22 mouse cellular contexts compared by ENCODE assay signal in the genomic region with DNA sequence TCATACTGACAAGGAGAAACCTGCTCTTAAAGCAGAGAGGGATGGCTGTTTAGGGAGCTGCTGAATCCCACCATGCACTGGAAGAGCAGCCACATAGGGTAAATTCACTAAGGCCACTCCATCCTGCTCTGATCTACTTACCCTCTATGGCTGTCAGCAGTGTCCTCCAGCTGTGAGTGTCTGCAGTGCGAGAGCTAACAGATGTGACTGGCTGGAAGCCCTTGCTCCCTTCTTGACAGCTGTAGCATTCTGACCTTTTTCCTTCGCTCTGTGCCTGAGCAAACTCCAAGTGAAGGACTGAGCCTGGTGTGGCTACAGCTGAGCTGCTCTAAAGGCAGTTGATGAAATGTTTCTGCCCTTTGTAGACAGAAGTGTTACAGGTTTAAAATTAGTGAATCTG.
DNase-seq lines count a peak whose midpoint lies in the region; ATAC-seq and TF ChIP-seq lines count a peak whose summit lies in the region.
"Had no signal": no experiment of that assay in that cellular context is flagged by ENCODE, and none has a peak within 500 bp of the region (broad histone marks: within the 10 kb centered on the region; RNA-seq: fewer than 3 reads in every experiment).

No protein-coding gene starts in this region.

- no peak for TF ChIP-seq CTCF in kidney, adult 2 months (conservative IDR thresholded peaks at IDR 0.05; ENCODE audit: insufficient read depth, insufficient read length, low read depth, low read length)
- TF ChIP-seq CTCF in midbrain, postnatal 0 days (IDR thresholded peaks at IDR 0.05), result no peak

- no peak for ATAC-seq in midbrain, postnatal 0 days (ENCODE audit: low FRiP score)
- ATAC-seq in midbrain, embryonic 16.5 days, result no peak
- ATAC-seq: forebrain, embryonic 16.5 days; hindbrain, postnatal 0 days; midbrain, embryonic 13.5 days had no signal

- H3K9ac ChIP-seq in midbrain, postnatal 0 days (replicated peaks; ENCODE audit: low read length, poor library complexity, severe bottlenecking), result no peak overlapping the region
- no peak overlapping the region for H3K9ac ChIP-seq in midbrain, embryonic 16.5 days (ENCODE audit: low read depth, low read length)
- H3K9ac ChIP-seq: embryonic facial prominence, embryonic 13.5 days; heart, embryonic 15.5 days; midbrain, embryonic 13.5 days had no signal

- no peak overlapping the region for H3K4me3 ChIP-seq in kidney, adult 2 months (ENCODE audit: insufficient read depth, low read depth, low read length)
- no peak overlapping the region for H3K4me3 ChIP-seq in midbrain, postnatal 0 days (ENCODE audit: low read depth, low read length)
- H3K4me3 ChIP-seq in midbrain, embryonic 16.5 days (ENCODE audit: low read depth, low read length), result no peak overlapping the region
- H3K4me3 ChIP-seq: embryonic facial prominence, embryonic 13.5 days; heart, adult 2 months; heart, embryonic 15.5 days; midbrain, embryonic 13.5 days; myocyte had no signal

- 66% methylated on average over 2 of the region's 2 CpGs for WGBS in kidney, adult 2 months
- 76% methylated on average over 2 of the region's 2 CpGs for WGBS in midbrain, postnatal 0 days
- 81% methylated on average over 2 of the region's 2 CpGs for WGBS in midbrain, embryonic 16.5 days

- H3K4me1 ChIP-seq in kidney, adult 2 months (ENCODE audit: control insufficient read depth, insufficient read depth, low read length), result no peaks in the 10 kb centered on the region
- no peaks in the 10 kb centered on the region for H3K4me1 ChIP-seq in midbrain, postnatal 0 days (ENCODE audit: insufficient read depth, low read length)
- H3K4me1 ChIP-seq in midbrain, embryonic 16.5 days (ENCODE audit: control insufficient read depth, insufficient read depth, low read length), result no peaks in the 10 kb centered on the region
- H3K4me1 ChIP-seq: embryonic facial prominence, embryonic 13.5 days; heart, embryonic 15.5 days; midbrain, embryonic 13.5 days had no signal

- no peak for TF ChIP-seq POLR2A in kidney, adult 2 months (IDR thresholded peaks at IDR 0.05; ENCODE audit: low read depth, low read length)

- no peaks in the 10 kb centered on the region for H3K9me3 ChIP-seq in midbrain, postnatal 0 days (ENCODE audit: low read length)
- no peaks in the 10 kb centered on the region for H3K9me3 ChIP-seq in midbrain, embryonic 16.5 days (replicated peaks; ENCODE audit: control insufficient read depth, low read length, poor library complexity, severe bottlenecking)
- H3K9me3 ChIP-seq: embryonic facial prominence, embryonic 13.5 days; heart, embryonic 15.5 days; midbrain, embryonic 13.5 days had no signal

- H3K36me3 ChIP-seq in kidney, adult 2 months (ENCODE audit: control insufficient read depth, insufficient read depth, low read length), result no peaks in the 10 kb centered on the region; the same call in none of the 2 replicates
- no peaks in the 10 kb centered on the region for H3K36me3 ChIP-seq in midbrain, postnatal 0 days (ENCODE audit: insufficient read depth, low read length)
- H3K36me3 ChIP-seq in midbrain, embryonic 16.5 days (ENCODE audit: control insufficient read depth, insufficient read depth, low read length), result no peaks in the 10 kb centered on the region

- no peak overlapping the region for H3K4me2 ChIP-seq in midbrain, postnatal 0 days (ENCODE audit: low read depth, low read length, poor library complexity, severe bottlenecking)
- no peak overlapping the region for H3K4me2 ChIP-seq in midbrain, embryonic 16.5 days (ENCODE audit: low read length)
- H3K4me2 ChIP-seq: embryonic facial prominence, embryonic 13.5 days; heart, embryonic 15.5 days; midbrain, embryonic 13.5 days had no signal

- H3K27me3 ChIP-seq in kidney, adult 2 months (replicated peaks; ENCODE audit: control insufficient read depth, insufficient read depth, low read length), result no peaks in the 10 kb centered on the region
- H3K27me3 ChIP-seq in midbrain, postnatal 0 days (ENCODE audit: insufficient read depth, low read length), result no peaks in the 10 kb centered on the region
- H3K27me3 ChIP-seq in midbrain, embryonic 16.5 days (ENCODE audit: control insufficient read depth, insufficient read depth, low read depth, low read length), result no peaks in the 10 kb centered on the region
- H3K27me3 ChIP-seq: embryonic facial prominence, embryonic 13.5 days; heart, embryonic 15.5 days; midbrain, embryonic 13.5 days had no signal

- peak; percentile 7 for DNase-seq in heart, postnatal 14 days
- no peak for DNase-seq in heart, postnatal 36 days
- peak; percentile 8 to 10 for DNase-seq in kidney, postnatal 4 days
- DNase-seq in kidney, adult 2 months, result no peak
- DNase-seq in midbrain, postnatal 0 days (ENCODE audit: low spot score), result peak; percentile 1
- DNase-seq in mesoderm, embryonic 11.5 days (ENCODE audit: low read depth, low spot score), result peak; percentile 2
- no peak for DNase-seq in right cerebral cortex, adult 2 months (ENCODE audit: low spot score in 2 of 2)
- DNase-seq: adrenal gland, postnatal 36 days; B cell, adult 2 months; cerebellum, adult 18-20 months; cerebellum, postnatal 36 days; gastrocnemius, postnatal 25 days; heart, adult 2 months; kidney, adult 18-20 months; thymus, postnatal 14 days had no signal

- no peak overlapping the region for H3K27ac ChIP-seq in kidney, adult 2 months (ENCODE audit: insufficient read depth, low read depth, low read length)
- H3K27ac ChIP-seq in midbrain, postnatal 0 days (ENCODE audit: low read depth, low read length), result no peak overlapping the region
- H3K27ac ChIP-seq in midbrain, embryonic 16.5 days (ENCODE audit: low read length), result no peak overlapping the region
- H3K27ac ChIP-seq: embryonic facial prominence, embryonic 13.5 days; heart, adult 2 months; heart, embryonic 15.5 days; hindbrain, postnatal 0 days; midbrain, embryonic 13.5 days had no signal

- intact Hi-C loops in heart, postnatal 14 days (cut with DNase I), result no loop called here
- intact Hi-C loops in heart, postnatal 36 days (cut with DNase I), result no loop called here

Comparison
In these comparisons a context has a peak if more than half of its experiments do, and no peak if none do; other contexts are left out.
1. DNase-seq: peak in heart, postnatal 14 days (2 of 2), kidney, postnatal 4 days (2 of 2), midbrain, postnatal 0 days (single experiment) and mesoderm, embryonic 11.5 days (single experiment); none in heart, postnatal 36 days (0 of 2), kidney, adult 2 months (single experiment) and right cerebral cortex, adult 2 months (0 of 2).